ENCODE assay signal across 1 mouse cellular context in the genomic region with DNA sequence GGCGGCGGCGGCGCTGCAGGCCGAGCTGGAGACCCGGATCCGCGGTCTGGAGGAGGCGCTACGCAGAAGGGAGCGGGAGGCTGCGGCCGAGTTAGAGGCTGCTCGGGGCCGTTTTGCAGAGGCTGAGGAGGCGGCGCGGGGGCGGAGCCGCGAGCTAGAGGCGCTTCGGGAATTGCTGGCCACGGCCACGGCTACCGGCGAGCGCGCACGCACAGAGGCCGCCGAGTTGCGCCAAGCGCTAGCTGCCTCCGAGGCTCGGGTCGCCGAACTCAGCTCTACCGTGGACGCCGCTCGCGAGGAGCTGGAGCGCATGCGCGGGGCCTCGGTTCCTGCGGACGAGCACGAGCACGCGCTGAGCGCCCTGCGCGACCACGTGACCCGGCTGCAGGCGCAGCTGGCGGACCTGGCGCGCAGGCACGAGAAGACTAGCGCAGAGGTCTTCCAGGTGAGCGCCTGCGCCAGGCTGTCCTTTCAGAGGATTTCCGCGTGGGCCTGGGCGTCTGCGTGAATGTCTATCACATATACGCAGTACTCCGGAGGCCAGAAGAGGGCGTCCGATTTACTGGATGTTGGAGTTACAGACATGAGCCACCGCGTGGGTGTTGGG.
TF ChIP-seq lines count a peak whose summit lies in the region.

No protein-coding gene starts in this region.

TF ChIP-seq in myocyte, 11 proteins besides CTCF, POLR2A, EP300 and RAD21 (continued from another document):
- TF ChIP-seq USF1 (IDR thresholded peaks at IDR 0.05; ENCODE audit: low read depth) (peak; percentile 92), CEBPB (IDR thresholded peaks at IDR 0.05; ENCODE audit: insufficient read depth, poor library complexity, severe bottlenecking) (no peak), TCF3 (IDR thresholded peaks at IDR 0.05; ENCODE audit: insufficient read length, low read depth) (peak; percentile 5), SRF (IDR thresholded peaks at IDR 0.05; ENCODE audit: control insufficient read depth, insufficient read length, low read depth) (no peak), TCF12 (IDR thresholded peaks at IDR 0.05; ENCODE audit: insufficient read depth, poor library complexity, severe bottlenecking) (no peak), E2F4 (IDR thresholded peaks at IDR 0.05; ENCODE audit: insufficient read depth) (no peak), MAX (IDR thresholded peaks at IDR 0.05; ENCODE audit: low read depth) (no peak)
